Mouse (Mus musculus) left cerebral cortex, adult 18-20 months (tissue): ENCODE results near the gene Gpn1. TPM values are rescaled to one million over a fixed set of nuclear protein-coding genes. Genes with fewer than 3 reads are reported as not detected.

ENCODE experiments used
- DNase-seq, 2 experiments: peaks; one replicate each; pipeline ENCODE4 v3.0.0; 2021 to 2022; ENCODE audit warnings: low spot score in 2 of 2, mixed read lengths in 1 of 2
- total RNA-seq, 2 experiments: library from RNA; stranded (reverse); gene quantifications; 2 replicates each; pipeline ENCODE4 v1.2.3; 2021

Gene Gpn1
- total RNA-seq, 2 experiments from 2014 or later = 30.1 to 35.5 TPM

- no peak for DNase-seq
Observed at GRCm38 (mm10) chr5:31535228-31535627, 40.7 kb downstream of the Gpn1 start.

GRCm38 (mm10) chr5:31559401-31559800, 64.9 kb downstream of the Gpn1 start:
- no peak for DNase-seq

DNA sequence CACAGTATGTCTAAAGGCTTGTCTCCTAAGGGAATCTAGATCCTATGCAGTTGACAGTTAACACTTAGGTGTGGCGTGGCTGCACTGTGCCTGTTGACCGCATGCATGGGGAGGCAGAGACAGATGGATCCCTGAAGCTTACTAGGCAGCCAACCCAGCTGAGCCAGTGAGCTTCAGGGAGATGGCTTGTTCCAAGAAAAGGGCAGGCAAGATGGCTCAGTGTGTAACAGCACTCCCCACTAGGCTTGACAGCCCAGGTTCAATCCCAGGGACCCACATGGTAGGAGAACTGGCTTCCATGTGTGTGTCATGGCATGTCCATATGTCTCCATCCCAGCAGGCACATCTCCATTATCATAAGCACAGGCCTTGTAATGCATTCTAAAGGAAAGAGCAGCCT, 65.8 kb downstream of the Gpn1 start:
- DNase-seq = no peak

GRCm38 (mm10) chr5:31562036-31562666, 67.6 kb downstream of the Gpn1 start:
- DNase-seq = peak; percentile 65 to 74

Other genes starting within 250 kb of the Gpn1 start
- 1 to 10 TPM; 1.9 to 2.4 TPM for gene Krtcap3, start 243.1 kb upstream of the Gpn1 start, total RNA-seq
- 100 to 1,000 TPM in 1 of 2 experiments, 10 to 100 TPM in 1; 95.7 to 101 TPM for gene Ift172, start 203.6 kb upstream of the Gpn1 start, total RNA-seq
- 100 to 1,000 TPM; 159 to 160 TPM for gene Fndc4, start 198.7 kb upstream of the Gpn1 start, total RNA-seq
- not detected for gene Gckr, start 197.3 kb upstream of the Gpn1 start, total RNA-seq
- 10 to 100 TPM; 48.0 to 49.0 TPM for gene Zfp512, start 42.3 kb upstream of the Gpn1 start, total RNA-seq
- under 1 TPM in 1 of 2 experiments, not detected in 1; 0.16 TPM for gene 4930548H24Rik, start 9.0 kb upstream of the Gpn1 start, total RNA-seq
- gene Slc4a1ap, start 32.3 kb downstream of the Gpn1 start, total RNA-seq = 10 to 100 TPM; 49.6 to 49.7 TPM
- gene Supt7l, start 33.1 kb downstream of the Gpn1 start, total RNA-seq = 10 to 100 TPM; 16.8 to 17.8 TPM
- 10 to 100 TPM; 84.2 to 88.7 TPM for gene Mrpl33, start 102.2 kb downstream of the Gpn1 start, total RNA-seq
- 1 to 10 TPM; 3.3 to 4.5 TPM for gene Rbks, start 202.9 kb downstream of the Gpn1 start, total RNA-seq
- gene Babam2, start 202.9 kb downstream of the Gpn1 start, total RNA-seq = 10 to 100 TPM; 44.7 to 46.5 TPM